Mouse (Mus musculus): ENCODE measurements around the gene Ranbp10.

GRCm38 (mm10) chr8:105739216-105739615 lies 87.9 kb downstream of the Ranbp10 start:
- TF ChIP-seq CTCF (IDR thresholded peaks at IDR 0.05; ENCODE audit: low read depth): no peak
- no peak for TF ChIP-seq EP300 (IDR thresholded peaks at IDR 0.05; ENCODE audit: low read depth)
